Mouse (Mus musculus) bone marrow, adult 2 months (tissue): ENCODE data around the gene Rdh16f2.

Source experiments
- CTCF ChIP-seq: fragments of 200-500 bp; IDR thresholded peaks from 2 replicates; pipeline ENCODE4 v1.5.1; 2011; ENCODE audit warnings: low read length, control low read depth; ENCODE audit not compliant: control insufficient read depth, insufficient read depth
- POLR2A ChIP-seq: fragments of 200-500 bp; IDR thresholded peaks from 2 replicates; pipeline ENCODE4 v1.6.1; 2011; ENCODE audit warnings: low read depth, mild to moderate bottlenecking, control low read depth, low read length, borderline replicate concordance; ENCODE audit not compliant: control insufficient read depth

- TF ChIP-seq POLR2A (no peak), CTCF (no peak)
These were observed 51.4 kb downstream of the Rdh16f2 start for GRCm38 (mm10) chr10:127917651-127918050.
